Mouse (Mus musculus) midbrain, embryonic 14.5 days (tissue): ENCODE measurements around the gene Tmem63b. TPM values are rescaled to one million over a fixed set of nuclear protein-coding genes. Genes with fewer than 3 reads are reported as not detected.
A peak's percentile ranks its signal among the peaks of the same experiment; 100 is the strongest.

Experiments used
- ATAC-seq: fragments of 200-750 bp; cut with Nextera tagmentation; 2 replicates; pipeline ENCODE4 v1.8.0; 2017; ENCODE audit warnings: moderate number of reproducible peaks, moderate library complexity; ENCODE audit not compliant: low FRiP score, low TSS enrichment
- DNase-seq: peaks from one replicate; pipeline ENCODE4 v3.0.0-alpha.2; 2015
- H3K27ac ChIP-seq: fragments of 300-500 bp; sonication (generic); replicated peaks from 2 replicates; pipeline ENCODE4 v1.5.1; 2014; ENCODE audit warnings: mild to moderate bottlenecking, low read depth, low read length, moderate library complexity
- H3K27me3 ChIP-seq: fragments of 300-500 bp; sonication (generic); 2 replicates; pipeline ENCODE4 v1.6.1; 2014; ENCODE audit warnings: low read length, control low read depth, mixed read lengths; ENCODE audit not compliant: control insufficient read depth, insufficient read depth
- H3K36me3 ChIP-seq: fragments of 300-500 bp; sonication (generic); 2 replicates; pipeline ENCODE4 v1.6.1; 2014; ENCODE audit warnings: low read length, control low read depth; ENCODE audit not compliant: control insufficient read depth, insufficient read depth
- H3K4me1 ChIP-seq: fragments of 300-500 bp; sonication (generic); 2 replicates; pipeline ENCODE4 v1.6.1; 2014; ENCODE audit warnings: mild to moderate bottlenecking, antibody characterized with exemption, low read length, control low read depth; ENCODE audit not compliant: control insufficient read depth, insufficient read depth
- H3K4me2 ChIP-seq: fragments of 300-500 bp; sonication (generic); 2 replicates; pipeline ENCODE4 v1.6.1; 2014; ENCODE audit warnings: mild to moderate bottlenecking, low read length, moderate library complexity
- H3K4me3 ChIP-seq: fragments of 300-500 bp; sonication (generic); replicated peaks from 2 replicates; pipeline ENCODE4 v1.5.1; 2014; ENCODE audit warnings: low read depth, low read length
- H3K9ac ChIP-seq: fragments of 300-500 bp; sonication (generic); replicated peaks from 2 replicates; pipeline ENCODE4 v1.6.1; 2014; ENCODE audit warnings: mild to moderate bottlenecking, low read length, moderate library complexity
- H3K9me3 ChIP-seq: fragments of 300-500 bp; sonication (generic); 2 replicates; pipeline ENCODE4 v1.6.1; 2016; ENCODE audit warnings: low read length, control low read depth, mixed read lengths; ENCODE audit not compliant: control insufficient read depth
- WGBS: fragments of 180-500 bp; shearing (Covaris S2); extraction: QIAGEN DNeasy Blood & Tissue Kit; methylation state at CpG from one replicate; pipeline ENCODE4 v1.1.7; 2014; 5-methylcytosine and 5-hydroxymethylcytosine counted together
- polyA plus RNA-seq: library from polyadenylated mRNA; unstranded; fragments of >200 nt; fragmentation: Nextera tagmentation; extraction: Ambion mirVana; gene quantifications from 2 replicates; pipeline ENCODE4 v1.2.1, GENCODE M21; 2014

The Tmem63b gene
- 123 and 130 TPM in 2 replicates for polyA plus RNA-seq

- ATAC-seq (no peak), DNase-seq (peak; percentile 21)
- H3K27ac ChIP-seq, result peak within 1 kb of the TSS; percentile 93
- 11% methylated on average over 12 of the region's 12 CpGs for whole genome bisulfite sequencing
- H3K9ac ChIP-seq, result peak within 1 kb of the TSS; percentile 92
- H3K4me3 ChIP-seq, result peak within 1 kb of the TSS; percentile 95
- no peaks in the 10 kb centered on the region for H3K36me3 ChIP-seq
- peaks cover 22% of the 10 kb centered on the region for H3K4me1 ChIP-seq
- H3K4me2 ChIP-seq, result peak within 1 kb of the TSS; percentile 84
- no peaks in the 10 kb centered on the region for H3K27me3 ChIP-seq
- H3K9me3 ChIP-seq, result no peaks in the 10 kb centered on the region
Measured at GRCm38 (mm10) chr17:45686716-45687115, at the start of gene Tmem63b. Gene Tmem63b (minus strand): TSS chr17:45686905.

- ATAC-seq, result peak; percentile 47; the same call in 1 of the 2 replicates
- peak overlapping the region; percentile 45 for H3K4me3 ChIP-seq
- peaks cover 32% of the 10 kb centered on the region for H3K4me1 ChIP-seq
- 7% methylated on average over 10 of the region's 10 CpGs for WGBS
- H3K4me2 ChIP-seq, result peak overlapping the region; percentile 71
- no peaks in the 10 kb centered on the region for H3K9me3 ChIP-seq
- H3K27ac ChIP-seq, result peak overlapping the region; percentile 95
- no peaks in the 10 kb centered on the region for H3K36me3 ChIP-seq
- H3K9ac ChIP-seq, result peak overlapping the region; percentile 70
- peak; percentile 92 for DNase-seq
- H3K27me3 ChIP-seq, result peaks cover 11% of the 10 kb centered on the region; the same call in 1 of the 2 replicates
Measured at GRCm38 (mm10) chr17:45735382-45736310, 48.9 kb upstream of the Tmem63b start.

- H3K4me1 ChIP-seq, result peaks cover 32% of the 10 kb centered on the region
- 62% methylated on average over 4 of the region's 4 CpGs for WGBS
- 0 out of 2 replicates have a peak overlapping the region, but pooled peaks have one; percentile 0 for H3K27ac ChIP-seq
- no peaks in the 10 kb centered on the region for H3K9me3 ChIP-seq
- no peak overlapping the region for H3K9ac ChIP-seq
- H3K36me3 ChIP-seq, result no peaks in the 10 kb centered on the region
- peaks cover 11% of the 10 kb centered on the region; the same call in 1 of the 2 replicates for H3K27me3 ChIP-seq
- no peak overlapping the region for H3K4me2 ChIP-seq
- H3K4me3 ChIP-seq, result no peak overlapping the region
- no peak for ATAC-seq
- DNase-seq, result peak; percentile 16
Measured at GRCm38 (mm10) chr17:45734881-45735280, 48.2 kb upstream of the Tmem63b start.

- peaks cover 11% of the 10 kb centered on the region; the same call in 1 of the 2 replicates for H3K27me3 ChIP-seq
- H3K4me2 ChIP-seq, result peak overlapping the region; percentile 71
- no peaks in the 10 kb centered on the region for H3K36me3 ChIP-seq
- DNase-seq (peak; percentile 67), ATAC-seq (no peak)
- H3K4me1 ChIP-seq, result peaks cover 32% of the 10 kb centered on the region
- no peaks in the 10 kb centered on the region for H3K9me3 ChIP-seq
- peak overlapping the region; percentile 31 for H3K4me3 ChIP-seq
- 5% methylated on average over 3 of the region's 3 CpGs for WGBS
- H3K9ac ChIP-seq, result no peak overlapping the region; the same call in 1 of the 2 replicates
- H3K27ac ChIP-seq, result peak overlapping the region; percentile 39; the same call in 1 of the 2 replicates
Measured at GRCm38 (mm10) chr17:45734333-45734732, 47.6 kb upstream of the Tmem63b start.

- peak within 1 kb of the TSS; percentile 54 for H3K9ac ChIP-seq
- no peaks in the 10 kb centered on the region for H3K9me3 ChIP-seq
- H3K4me2 ChIP-seq, result peak within 1 kb of the TSS; percentile 71
- H3K36me3 ChIP-seq, result no peaks in the 10 kb centered on the region
- DNase-seq, result peak; percentile 82
- WGBS, result 1% methylated on average over 41 of the region's 41 CpGs
- ATAC-seq, result peak; percentile 13
- H3K4me3 ChIP-seq, result peak within 1 kb of the TSS; percentile 31
- peaks cover 32% of the 10 kb centered on the region for H3K4me1 ChIP-seq
- H3K27me3 ChIP-seq, result peaks cover 11% of the 10 kb centered on the region; the same call in 1 of the 2 replicates
- H3K27ac ChIP-seq, result peak within 1 kb of the TSS; percentile 39; the same call in 1 of the 2 replicates
Measured at GRCm38 (mm10) chr17:45733735-45734301, 47.1 kb upstream of the Tmem63b start, which contains the start of gene 1600014C23Rik. Gene 1600014C23Rik (minus strand): TSS chr17:45733844.

GRCm38 (mm10) chr17:45733038-45733734, 46.5 kb upstream of the Tmem63b start:
- 63% methylated on average over 19 of the region's 19 CpGs for WGBS
- ATAC-seq (peak; percentile 32; the same call in 1 of the 2 replicates), DNase-seq (peak; percentile 17)
- Histone ChIP-seq H3K4me1 (peaks cover 32% of the 10 kb centered on the region), H3K36me3 (no peaks in the 10 kb centered on the region), H3K4me3 (peak overlapping the region; percentile 31), H3K9ac (peak overlapping the region; percentile 54; the same call in 1 of the 2 replicates), H3K27me3 (peaks cover 11% of the 10 kb centered on the region; the same call in 1 of the 2 replicates), H3K27ac (peak overlapping the region; percentile 8; the same call in 1 of the 2 replicates), H3K9me3 (no peaks in the 10 kb centered on the region), H3K4me2 (peak overlapping the region; percentile 71)

GRCm38 (mm10) chr17:45731172-45731864, 44.6 kb upstream of the Tmem63b start:
- peak; percentile 95 for DNase-seq
- Histone ChIP-seq H3K27ac (no peak overlapping the region), H3K9me3 (no peaks in the 10 kb centered on the region), H3K36me3 (no peaks in the 10 kb centered on the region), H3K4me1 (peaks cover 26% of the 10 kb centered on the region), H3K9ac (no peak overlapping the region), H3K4me3 (no peak overlapping the region), H3K4me2 (no peak overlapping the region), H3K27me3 (peaks cover 11% of the 10 kb centered on the region; the same call in 1 of the 2 replicates)
- peak; percentile 9; the same call in 1 of the 2 replicates for ATAC-seq
- WGBS, result 24% methylated on average over 9 of the region's 9 CpGs
